Mouse (Mus musculus) hindbrain, embryonic 16.5 days (tissue): Measurements from ENCODE around the gene Gngt2. TPM values are rescaled to one million over a fixed set of nuclear protein-coding genes. Genes with fewer than 3 reads are reported as not detected.
"Not testable (repeated sequence)": the region's sequence is repeated elsewhere in the genome, so short reads cannot be mapped to it uniquely, and the experiment has no call there.

Source experiments
- ATAC-seq: fragments of 200-750 bp; cut with Nextera tagmentation; 2 replicates; pipeline ENCODE4 v1.8.0; 2017; ENCODE audit warnings: moderate TSS enrichment, moderate library complexity
- H3K27ac ChIP-seq: fragments of 300-500 bp; sonication (generic); 2 replicates; pipeline ENCODE4 v1.5.1; 2014; ENCODE audit warnings: low read depth, mild to moderate bottlenecking, control low read depth, low read length, moderate library complexity
- H3K27me3 ChIP-seq: fragments of 300-500 bp; sonication (generic); replicated peaks from 2 replicates; pipeline ENCODE4 v1.6.1; 2014; ENCODE audit warnings: low read length; ENCODE audit not compliant: control insufficient read depth, insufficient read depth
- H3K36me3 ChIP-seq: fragments of 300-500 bp; sonication (generic); 2 replicates; pipeline ENCODE4 v1.6.1; 2014; ENCODE audit warnings: mild to moderate bottlenecking, low read length, moderate library complexity, mixed read lengths; ENCODE audit not compliant: control insufficient read depth, insufficient read depth
- H3K4me1 ChIP-seq: fragments of 300-500 bp; sonication (generic); 2 replicates; pipeline ENCODE4 v1.6.1; 2014; ENCODE audit warnings: low read depth, low read length; ENCODE audit not compliant: control insufficient read depth, insufficient read depth
- H3K4me2 ChIP-seq: fragments of 300-500 bp; sonication (generic); 2 replicates; pipeline ENCODE4 v1.6.1; 2014; ENCODE audit warnings: mild to moderate bottlenecking, low read length, control low read depth, moderate library complexity
- H3K4me3 ChIP-seq: fragments of 300-500 bp; sonication (generic); 2 replicates; pipeline ENCODE4 v1.5.1; 2014; ENCODE audit warnings: mild to moderate bottlenecking, low read length, control low read depth, moderate library complexity
- H3K9ac ChIP-seq: fragments of 300-500 bp; sonication (generic); 2 replicates; pipeline ENCODE4 v1.6.1; 2014; ENCODE audit warnings: low read depth, mild to moderate bottlenecking, control low read depth, low read length, moderate library complexity
- H3K9me3 ChIP-seq: fragments of 300-500 bp; sonication (generic); 2 replicates; pipeline ENCODE4 v1.6.1; 2014; ENCODE audit warnings: mild to moderate bottlenecking, low read length, moderate library complexity; ENCODE audit not compliant: control insufficient read depth
- WGBS: fragments of 180-500 bp; shearing (Covaris S2); extraction: QIAGEN DNeasy Blood & Tissue Kit; methylation state at CpG from one replicate; pipeline ENCODE4 v1.1.7; 2014; 5-methylcytosine and 5-hydroxymethylcytosine counted together
- polyA plus RNA-seq: library from polyadenylated mRNA; unstranded; fragments of >200 nt; fragmentation: Nextera tagmentation; extraction: Ambion mirVana; gene quantifications from 2 replicates; pipeline ENCODE4 v1.2.1, GENCODE M21; 2015

The Gngt2 gene
- polyA plus RNA-seq, 1 experiment from 2014 or later: 3.7 TPM

DNA sequence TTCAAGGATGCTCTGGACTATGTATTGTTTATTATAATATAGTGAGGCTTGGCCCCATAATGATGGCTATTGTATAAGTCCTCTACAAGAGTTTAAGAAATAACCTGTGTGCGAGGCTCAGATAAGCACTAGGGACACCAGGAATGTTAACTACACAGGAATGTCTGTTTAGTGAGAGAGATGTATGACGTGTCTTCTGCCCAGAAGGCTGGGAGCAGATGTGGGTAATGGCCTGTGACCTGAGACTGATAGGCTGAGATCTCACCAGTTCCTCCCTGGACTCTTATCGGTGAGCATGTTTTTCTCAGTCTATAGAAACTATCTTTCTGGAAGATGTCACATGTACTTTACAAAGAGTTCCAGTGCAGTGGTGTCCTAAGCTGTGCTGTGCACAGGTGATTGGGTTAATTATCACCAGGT lies 23.1 kb downstream of the Gngt2 start:
- Histone ChIP-seq H3K9me3 (no peaks in the 10 kb centered on the region), H3K27me3 (no peaks in the 10 kb centered on the region)
- 33% methylated on average over 3 of the region's 3 CpGs for WGBS

GRCm38 (mm10) chr11:95861397-95861796 lies 24.4 kb downstream of the Gngt2 start:
- Histone ChIP-seq H3K9me3 (no peaks in the 10 kb centered on the region), H3K9ac (no peak overlapping the region), H3K4me1 (peaks cover 14% of the 10 kb centered on the region), H3K4me3 (no peak overlapping the region), H3K4me2 (no peak overlapping the region), H3K27ac (no peak overlapping the region), H3K27me3 (no peaks in the 10 kb centered on the region), H3K36me3 (no peaks in the 10 kb centered on the region)
- no peak for ATAC-seq
- 96% methylated on average over 8 of the region's 8 CpGs for whole genome bisulfite sequencing

More for the DNA sequence above, 23.1 kb downstream of the Gngt2 start:
- H3K36me3 ChIP-seq: no peaks in the 10 kb centered on the region
- H3K27ac ChIP-seq: peak overlapping the region; percentile 48; the same call in 1 of the 2 replicates
- no peak for ATAC-seq
- peak overlapping the region; percentile 84 for H3K4me2 ChIP-seq
- H3K4me1 ChIP-seq: peaks cover 14% of the 10 kb centered on the region
- peak overlapping the region; percentile 63 for H3K4me3 ChIP-seq
- H3K9ac ChIP-seq: peak overlapping the region; percentile 65

DNA sequence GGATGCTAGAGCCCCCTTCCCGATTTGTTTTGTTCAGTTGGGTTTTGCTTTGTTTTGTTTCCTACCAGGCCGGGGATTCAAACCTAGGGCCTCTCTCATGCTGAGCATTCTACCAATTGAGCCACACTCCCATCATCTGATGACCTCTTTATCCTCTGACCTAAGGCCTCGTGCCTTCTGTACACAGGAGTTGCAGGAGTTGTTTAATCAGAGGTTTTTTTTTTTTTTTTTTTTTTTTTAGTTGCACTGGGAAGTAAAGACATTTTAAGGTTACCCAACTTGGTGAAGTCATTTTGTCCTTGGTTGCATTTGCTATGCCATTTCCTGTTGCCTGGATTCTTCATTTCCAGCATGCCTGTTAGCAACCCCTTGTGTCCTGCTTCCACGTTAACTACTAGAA lies 32.4 kb downstream of the Gngt2 start:
- H3K36me3 ChIP-seq: no peaks in the 10 kb centered on the region
- no peaks in the 10 kb centered on the region for H3K9me3 ChIP-seq
- no peak overlapping the region for H3K4me3 ChIP-seq
- no peak overlapping the region for H3K9ac ChIP-seq
- H3K27me3 ChIP-seq: no peaks in the 10 kb centered on the region
- no peak overlapping the region for H3K27ac ChIP-seq
- no peak for ATAC-seq
- WGBS: 78% methylated on average over 4 of the region's 4 CpGs
- H3K4me1 ChIP-seq: no peaks in the 10 kb centered on the region
- H3K4me2 ChIP-seq: no peak overlapping the region

GRCm38 (mm10) chr11:95869918-95870470 lies 33.0 kb downstream of the Gngt2 start:
- no peaks in the 10 kb centered on the region for H3K36me3 ChIP-seq
- no peaks in the 10 kb centered on the region; the same call in 1 of the 2 replicates for H3K27me3 ChIP-seq
- no peak overlapping the region for H3K4me2 ChIP-seq
- no peaks in the 10 kb centered on the region for H3K9me3 ChIP-seq
- H3K4me1 ChIP-seq: no peaks in the 10 kb centered on the region
- WGBS: 66% methylated on average over 6 of the region's 6 CpGs
- no peak overlapping the region for H3K4me3 ChIP-seq
- H3K9ac ChIP-seq: no peak overlapping the region
- no peak for ATAC-seq
- no peak overlapping the region for H3K27ac ChIP-seq

DNA sequence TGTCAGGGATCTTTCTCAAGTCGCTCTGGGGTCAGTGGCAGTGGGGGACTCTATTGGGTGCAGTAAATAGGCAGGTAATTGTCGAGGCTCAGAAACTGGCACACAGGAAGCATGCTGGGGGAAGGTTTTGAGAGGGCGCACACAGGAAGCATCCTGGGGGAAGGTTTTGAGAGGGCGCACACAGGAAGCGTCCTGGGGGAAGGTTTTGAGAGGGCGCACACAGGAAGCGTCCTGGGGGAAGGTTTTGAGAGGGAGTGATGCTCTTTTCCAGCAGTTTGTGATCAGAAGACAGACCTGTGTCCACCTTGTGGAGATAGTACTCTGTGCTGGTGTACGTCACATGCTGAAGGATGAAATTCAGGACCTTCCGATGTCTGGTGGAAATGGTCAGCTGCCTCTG lies 38.8 kb downstream of the Gngt2 start:
- no peaks in the 10 kb centered on the region for H3K4me1 ChIP-seq
- no peaks in the 10 kb centered on the region for H3K9me3 ChIP-seq
- peak overlapping the region; percentile 27; the same call in 1 of the 2 replicates for H3K9ac ChIP-seq
- ATAC-seq: no peak
- no peak overlapping the region for H3K27ac ChIP-seq
- no peak overlapping the region for H3K4me3 ChIP-seq
- H3K4me2 ChIP-seq: peak overlapping the region; percentile 46
- H3K36me3 ChIP-seq: no peaks in the 10 kb centered on the region
- WGBS: 31% methylated on average over 9 of the region's 9 CpGs
- H3K27me3 ChIP-seq: no peaks in the 10 kb centered on the region; the same call in 1 of the 2 replicates

DNA sequence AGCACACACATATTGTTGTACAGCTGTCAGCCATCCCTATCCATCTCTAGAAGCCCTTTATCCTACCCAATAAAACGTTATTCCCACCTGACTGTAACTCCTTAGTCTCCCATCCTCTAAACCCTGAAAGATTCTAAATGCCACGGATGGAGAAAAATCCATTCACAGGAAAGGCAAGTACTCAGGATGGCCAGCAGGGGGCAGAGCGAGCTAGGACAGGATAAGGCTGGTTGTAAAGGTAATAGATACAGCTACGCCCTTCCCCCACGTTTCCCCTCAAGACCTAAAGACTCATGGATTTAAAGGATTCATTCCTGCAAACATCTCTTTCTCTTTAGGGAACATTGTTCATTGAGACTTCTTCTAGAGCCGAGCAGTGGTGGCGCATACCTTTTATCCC lies 39.3 kb downstream of the Gngt2 start:
- Histone ChIP-seq H3K4me1 (no peaks in the 10 kb centered on the region), H3K9ac (peak overlapping the region; percentile 27; the same call in 1 of the 2 replicates), H3K27me3 (no peaks in the 10 kb centered on the region; the same call in 1 of the 2 replicates), H3K4me2 (peak overlapping the region; percentile 46), H3K36me3 (no peaks in the 10 kb centered on the region), H3K27ac (no peak overlapping the region), H3K9me3 (no peaks in the 10 kb centered on the region), H3K4me3 (no peak overlapping the region)
- 20% methylated on average over 7 of the region's 7 CpGs for WGBS
- no peak for ATAC-seq

DNA sequence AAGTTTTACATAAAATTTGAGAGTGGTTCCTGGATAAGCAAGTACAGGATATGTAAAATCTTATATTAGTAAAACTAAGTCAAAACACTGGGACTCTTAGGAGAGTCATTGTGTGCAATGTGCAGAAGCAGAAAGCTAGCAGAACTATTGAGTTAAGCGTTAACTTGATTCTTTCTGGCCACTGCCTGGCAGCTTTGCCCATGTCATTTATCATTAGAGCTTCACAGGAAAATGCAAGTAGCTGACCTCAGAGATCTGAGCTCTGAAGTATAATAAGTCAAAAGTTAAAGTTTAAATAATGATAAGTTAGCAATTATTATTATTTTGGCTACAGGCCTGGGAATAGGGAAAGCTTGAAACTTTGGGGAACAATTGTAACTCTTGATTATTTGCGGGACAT lies 42.8 kb downstream of the Gngt2 start:
- H3K4me3 ChIP-seq, H3K27me3 ChIP-seq, H3K36me3 ChIP-seq, ATAC-seq, H3K9ac ChIP-seq, H3K27ac ChIP-seq, H3K4me2 ChIP-seq, H3K9me3 ChIP-seq, H3K4me1 ChIP-seq: not testable (repeated sequence)
- WGBS: 63% methylated on average over 2 of the region's 2 CpGs

- no peak for ATAC-seq
- WGBS: 85% methylated on average over 2 of the region's 2 CpGs
- no peaks in the 10 kb centered on the region for H3K9me3 ChIP-seq
These were observed 53.5 kb downstream of the Gngt2 start for GRCm38 (mm10) chr11:95890462-95891051.

More at GRCm38 (mm10) chr11:95890462-95891051, 53.5 kb downstream of the Gngt2 start:
- H3K4me1 ChIP-seq: no peaks in the 10 kb centered on the region
- H3K27me3 ChIP-seq: no peaks in the 10 kb centered on the region
- no peak overlapping the region for H3K4me3 ChIP-seq
- H3K27ac ChIP-seq: no peak overlapping the region
- no peaks in the 10 kb centered on the region for H3K36me3 ChIP-seq
- no peak overlapping the region for H3K9ac ChIP-seq
- H3K4me2 ChIP-seq: no peak overlapping the region
